Mouse (Mus musculus) erythroid progenitor cell, adult 5-6 weeks (primary cell): ENCODE data around the gene Bloc1s1. TPM values are rescaled to one million over a fixed set of nuclear protein-coding genes. Genes with fewer than 3 reads are reported as not detected.

Experiments
- ATAC-seq: replicated peaks from 2 replicates; pipeline ENCODE4 v1.8.0; 2016; ENCODE audit warnings: moderate number of reproducible peaks, mild to moderate bottlenecking, moderate TSS enrichment, inconsistent platforms; ENCODE audit not compliant: poor library complexity, low FRiP score, severe bottlenecking
- total RNA-seq, 2 experiments: library from RNA; stranded (forward) in 1 of 2; stranded (reverse) in 1 of 2; fragments of 150-400 nt in 1 of 2; fragments of 186-747, 209-891 nt in 1 of 2; gene quantifications; 2 replicates each; pipeline versions ENCODE4 v1.2.3 to v1.2.4; 2015 to 2017; ENCODE audit warnings: low replicate concordance in 2 of 2

Gene Bloc1s1
- total RNA-seq, 2 experiments from 2014 or later, result 15.5 to 49.0 TPM

GRCm38 (mm10) chr10:128911430-128911829, 12.4 kb downstream of the Bloc1s1 start:
- ATAC-seq, result no peak

GRCm38 (mm10) chr10:128910066-128910841, 13.6 kb downstream of the Bloc1s1 start:
- ATAC-seq, result no peak

- ATAC-seq, result no peak
Observed at GRCm38 (mm10) chr10:128909567-128910028, 14.2 kb downstream of the Bloc1s1 start.

- no peak for ATAC-seq
Observed at GRCm38 (mm10) chr10:128908778-128909448, 14.9 kb downstream of the Bloc1s1 start.

GRCm38 (mm10) chr10:128904812-128905211, 19.0 kb downstream of the Bloc1s1 start:
- ATAC-seq, result no peak

- ATAC-seq, result no peak
Observed at GRCm38 (mm10) chr10:128902409-128902988, 21.3 kb downstream of the Bloc1s1 start.

- no peak for ATAC-seq
Observed at GRCm38 (mm10) chr10:128901409-128901808, 22.4 kb downstream of the Bloc1s1 start.

GRCm38 (mm10) chr10:128900698-128901097, 23.1 kb downstream of the Bloc1s1 start, which contains the start of gene Cd63:
Gene Cd63, plus strand, starts transcription at chr10:128900989.
- no peak for ATAC-seq

GRCm38 (mm10) chr10:128899759-128900490, 23.9 kb downstream of the Bloc1s1 start:
- ATAC-seq, result no peak

- no peak for ATAC-seq
Observed at GRCm38 (mm10) chr10:128897501-128897900, 26.3 kb downstream of the Bloc1s1 start.

- no peak for ATAC-seq
Observed at GRCm38 (mm10) chr10:128896807-128897206, 27.0 kb downstream of the Bloc1s1 start.

- ATAC-seq, result no peak
Observed at GRCm38 (mm10) chr10:128895952-128896693, 27.7 kb downstream of the Bloc1s1 start.

GRCm38 (mm10) chr10:128895437-128895836, 28.4 kb downstream of the Bloc1s1 start:
- peak; percentile 59; the same call in 1 of the 2 replicates for ATAC-seq

- no peak for ATAC-seq
Observed at GRCm38 (mm10) chr10:128892246-128892645, 31.6 kb downstream of the Bloc1s1 start.

- ATAC-seq, result no peak
Observed at GRCm38 (mm10) chr10:128891296-128892094, 32.3 kb downstream of the Bloc1s1 start, which contains the start of gene Gdf11. Gene Gdf11, minus strand, starts transcription at chr10:128891718.

- no peak for ATAC-seq
Observed at GRCm38 (mm10) chr10:128890383-128891295, 33.2 kb downstream of the Bloc1s1 start.

GRCm38 (mm10) chr10:128889846-128890245, 34.0 kb downstream of the Bloc1s1 start:
- no peak for ATAC-seq
